Mouse (Mus musculus) frontal cortex, postnatal 36 days (tissue): ENCODE data around the gene Olfr1206.

Experiments used
- DNase-seq, 2 experiments: peaks; one replicate each; pipeline ENCODE4 v3.0.0; 2022; ENCODE audit warnings: low spot score in 2 of 2

Gene Olfr1206

GRCm38 (mm10) chr2:88862931-88863330, at the start of gene Olfr1206:
TSS of gene Olfr1206 (plus strand) at chr2:88863231.
- DNase-seq, result no peak

GRCm38 (mm10) chr2:88814196-88814595, 48.8 kb upstream of the Olfr1206 start, which contains the start of gene Olfr1202:
TSS of gene Olfr1202 (plus strand) at chr2:88814496.
- DNase-seq, result no peak

GRCm38 (mm10) chr2:88829437-88829836, 33.6 kb upstream of the Olfr1206 start, which contains the start of gene Olfr1205:
TSS of gene Olfr1205 (plus strand) at chr2:88829737.
- no peak for DNase-seq

- DNase-seq, result no peak
These were observed 24.6 kb upstream of the Olfr1206 start for GRCm38 (mm10) chr2:88838477-88838876.

- DNase-seq, result no peak
These were observed 14.0 kb upstream of the Olfr1206 start, which contains the start of gene Olfr1204 for GRCm38 (mm10) chr2:88848992-88849391. TSS of gene Olfr1204 (plus strand) at chr2:88849292.

GRCm38 (mm10) chr2:88902211-88902610, 39.2 kb downstream of the Olfr1206 start, which contains the start of gene Olfr1208:
TSS of gene Olfr1208 (minus strand) at chr2:88902311.
- no peak for DNase-seq

- DNase-seq, result no peak
These were observed 52.0 kb downstream of the Olfr1206 start, which contains the start of gene Olfr1209 for GRCm38 (mm10) chr2:88915057-88915456. TSS of gene Olfr1209 (minus strand) at chr2:88915157.
